Mouse (Mus musculus): ENCODE data around the gene Lin7c. TPM values are rescaled to one million over a fixed set of nuclear protein-coding genes. Genes with fewer than 3 reads are reported as not detected.

Gene Lin7c
- polyA plus RNA-seq, 1 experiment: 14.4 TPM

DNA sequence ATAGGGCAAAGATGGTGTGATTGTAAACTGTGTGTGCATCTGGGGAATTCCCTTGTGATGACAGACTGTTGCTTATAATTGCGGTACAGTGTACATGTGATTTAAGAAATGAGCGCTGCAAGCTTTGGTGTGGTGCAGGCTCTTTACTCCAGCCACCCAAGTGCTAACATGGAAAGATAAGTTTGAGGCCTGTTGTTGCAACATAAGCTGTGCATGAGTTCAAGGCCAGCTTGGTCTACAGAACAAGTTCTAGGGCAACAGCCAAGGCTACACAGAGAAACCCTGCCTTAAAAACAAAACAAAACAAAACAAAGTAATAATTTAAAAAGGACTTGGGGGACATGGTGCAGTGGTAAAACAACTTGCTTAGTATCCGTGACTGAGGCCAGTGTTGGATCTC, 44.5 kb downstream of the Lin7c start:
- H3K27ac ChIP-seq (ENCODE audit: control insufficient read depth, insufficient read depth, low read depth, low read length, poor library complexity): no peak overlapping the region
- no peaks in the 10 kb centered on the region for H3K4me1 ChIP-seq (ENCODE audit: control insufficient read depth, insufficient read depth, low read length)
- no peak overlapping the region for H3K4me3 ChIP-seq (replicated peaks; ENCODE audit: control insufficient read depth, low read depth, low read length)
- TF ChIP-seq CTCF (IDR thresholded peaks at IDR 0.05; ENCODE audit: control insufficient read depth, insufficient read depth, low read length) (no peak), POLR2A (IDR thresholded peaks at IDR 0.05; ENCODE audit: borderline replicate concordance, control insufficient read depth, low read depth, low read length) (no peak)
- WGBS: 87% methylated on average over 3 of the region's 3 CpGs

DNA sequence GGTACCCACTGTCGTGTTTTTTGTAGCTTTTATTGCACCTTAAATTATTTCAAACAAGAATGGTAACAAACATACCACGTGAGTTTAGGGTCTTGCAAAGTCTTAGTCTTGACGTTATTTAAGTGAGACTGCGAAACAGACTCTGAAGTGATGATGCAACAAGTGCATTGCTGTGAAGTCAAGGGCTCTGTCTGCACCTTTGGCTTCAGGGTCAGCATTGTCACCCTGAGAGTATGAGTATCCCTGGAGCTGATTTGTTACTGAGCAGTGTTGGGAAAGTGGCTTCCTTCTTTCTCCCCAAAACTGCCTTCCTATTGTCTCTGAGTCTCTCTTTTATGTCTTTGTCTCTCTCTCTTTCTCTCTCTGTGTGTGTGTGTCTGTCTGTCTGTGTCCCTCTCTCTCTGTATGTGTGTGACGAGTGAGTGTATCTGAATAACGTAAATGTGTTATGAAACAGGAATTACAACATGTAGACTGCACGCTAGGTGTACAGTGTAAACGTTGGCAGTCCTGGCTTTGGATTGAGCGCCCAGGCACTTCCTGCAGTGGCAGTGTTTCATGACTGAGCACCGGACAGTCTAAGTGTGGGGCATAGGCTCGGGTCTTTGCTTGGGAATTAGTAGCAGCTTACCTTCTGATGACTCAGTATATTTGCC, 45.2 kb downstream of the Lin7c start:
- no peaks in the 10 kb centered on the region for H3K4me1 ChIP-seq (ENCODE audit: control insufficient read depth, insufficient read depth, low read length)
- no peak overlapping the region for H3K4me3 ChIP-seq (replicated peaks; ENCODE audit: control insufficient read depth, low read depth, low read length)
- TF ChIP-seq POLR2A (IDR thresholded peaks at IDR 0.05; ENCODE audit: borderline replicate concordance, control insufficient read depth, low read depth, low read length) (no peak), CTCF (IDR thresholded peaks at IDR 0.05; ENCODE audit: control insufficient read depth, insufficient read depth, low read length) (no peak)
- no peak overlapping the region for H3K27ac ChIP-seq (ENCODE audit: control insufficient read depth, insufficient read depth, low read depth, low read length, poor library complexity)
- 48% methylated on average over 11 of the region's 11 CpGs for WGBS

DNA sequence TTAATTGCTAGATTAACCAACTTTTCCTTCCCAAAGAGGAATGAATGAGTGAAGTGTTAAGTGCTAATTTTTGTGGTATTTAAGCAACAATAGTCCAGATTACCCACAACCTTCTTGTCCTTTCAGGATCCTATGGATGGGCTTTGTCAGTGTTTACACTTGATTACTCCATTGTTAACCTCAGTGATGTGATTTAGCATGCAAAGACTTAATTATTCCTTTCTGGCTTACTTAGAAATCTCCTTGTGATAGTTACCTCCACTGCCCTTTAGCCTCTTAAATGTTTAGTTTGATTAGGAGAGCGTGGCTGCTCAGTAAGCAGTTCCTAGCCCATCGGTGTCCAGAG, 45.7 kb downstream of the Lin7c start:
- Histone ChIP-seq H3K4me3 (replicated peaks; ENCODE audit: control insufficient read depth, low read depth, low read length) (no peak overlapping the region), H3K4me1 (ENCODE audit: control insufficient read depth, insufficient read depth, low read length) (no peaks in the 10 kb centered on the region), H3K27ac (ENCODE audit: control insufficient read depth, insufficient read depth, low read depth, low read length, poor library complexity) (no peak overlapping the region)
- WGBS: 78% methylated on average over 2 of the region's 2 CpGs
- TF ChIP-seq CTCF (IDR thresholded peaks at IDR 0.05; ENCODE audit: control insufficient read depth, insufficient read depth, low read length): no peak
- no peak for TF ChIP-seq POLR2A (IDR thresholded peaks at IDR 0.05; ENCODE audit: borderline replicate concordance, control insufficient read depth, low read depth, low read length)

DNA sequence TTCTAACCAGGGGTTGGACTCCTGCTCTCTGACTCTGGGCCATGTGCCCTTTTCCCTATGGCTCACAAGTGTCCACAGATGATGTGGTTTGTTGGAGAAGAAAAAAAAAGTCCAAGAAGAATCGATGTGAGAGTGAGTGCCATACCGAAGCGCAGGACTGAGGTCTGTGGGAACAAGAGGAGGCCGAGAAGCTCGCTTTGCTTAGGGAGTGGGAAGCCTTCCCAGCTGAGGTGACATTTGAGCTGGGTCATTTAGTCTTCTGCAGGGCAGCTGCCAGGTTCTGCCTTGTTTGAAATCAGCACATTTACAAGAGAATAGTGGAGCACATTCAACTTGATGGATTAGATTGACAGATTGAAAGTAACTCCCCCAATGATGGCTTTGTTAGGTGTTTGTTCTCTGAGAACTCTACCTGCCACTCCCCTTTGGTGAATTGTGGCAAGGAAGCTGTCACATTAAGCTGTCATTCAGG, 51.4 kb downstream of the Lin7c start:
- no peak overlapping the region for H3K4me3 ChIP-seq (replicated peaks; ENCODE audit: control insufficient read depth, low read depth, low read length)
- no peaks in the 10 kb centered on the region for H3K4me1 ChIP-seq (ENCODE audit: control insufficient read depth, insufficient read depth, low read length)
- H3K27ac ChIP-seq (ENCODE audit: control insufficient read depth, insufficient read depth, low read depth, low read length, poor library complexity): no peak overlapping the region
- TF ChIP-seq CTCF (IDR thresholded peaks at IDR 0.05; ENCODE audit: control insufficient read depth, insufficient read depth, low read length) (no peak), POLR2A (IDR thresholded peaks at IDR 0.05; ENCODE audit: borderline replicate concordance, control insufficient read depth, low read depth, low read length) (no peak)
- WGBS: 84% methylated on average over 5 of the region's 5 CpGs

DNA sequence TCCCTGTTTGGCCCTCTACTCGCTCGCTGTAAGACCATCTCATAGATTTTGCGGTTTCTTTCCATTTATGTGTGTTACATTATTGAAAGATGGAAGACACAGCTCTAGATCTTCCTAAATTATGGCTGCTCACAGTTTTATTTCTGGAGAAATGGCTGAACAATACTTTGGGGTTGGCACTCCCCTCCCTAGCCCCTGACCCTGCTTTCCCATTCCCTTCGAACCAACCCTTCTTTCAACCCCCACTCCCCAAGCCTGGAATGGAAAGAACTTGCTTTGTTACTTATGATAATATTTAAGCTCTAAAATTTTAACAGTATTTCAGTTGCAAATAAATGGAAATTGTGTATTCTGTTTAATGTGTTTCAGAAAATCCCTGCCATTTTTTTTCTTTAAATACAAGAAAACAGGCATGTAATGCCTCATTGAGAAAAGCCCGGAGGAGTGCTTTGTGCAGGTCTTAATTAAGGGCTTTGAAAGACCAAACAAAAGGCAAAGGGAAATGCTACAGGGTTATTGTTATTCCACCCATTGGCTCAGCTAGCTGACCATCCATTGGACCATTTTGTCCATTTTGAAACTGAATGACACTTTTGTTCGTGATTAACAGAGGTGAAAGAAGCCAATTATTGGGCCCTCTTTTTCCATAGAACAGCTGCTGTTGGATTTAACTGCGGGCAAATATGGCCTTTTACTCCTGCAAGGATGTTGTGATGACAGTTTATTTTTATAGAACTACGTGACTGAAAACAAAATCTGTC, 52.3 kb downstream of the Lin7c start:
- Histone ChIP-seq H3K4me3 (replicated peaks; ENCODE audit: control insufficient read depth, low read depth, low read length) (no peak overlapping the region), H3K4me1 (ENCODE audit: control insufficient read depth, insufficient read depth, low read length) (no peaks in the 10 kb centered on the region), H3K27ac (ENCODE audit: control insufficient read depth, insufficient read depth, low read depth, low read length, poor library complexity) (no peak overlapping the region)
- 83% methylated on average over 8 of the region's 8 CpGs for WGBS
- TF ChIP-seq CTCF (IDR thresholded peaks at IDR 0.05; ENCODE audit: control insufficient read depth, insufficient read depth, low read length) (no peak), POLR2A (IDR thresholded peaks at IDR 0.05; ENCODE audit: borderline replicate concordance, control insufficient read depth, low read depth, low read length) (no peak)

DNA sequence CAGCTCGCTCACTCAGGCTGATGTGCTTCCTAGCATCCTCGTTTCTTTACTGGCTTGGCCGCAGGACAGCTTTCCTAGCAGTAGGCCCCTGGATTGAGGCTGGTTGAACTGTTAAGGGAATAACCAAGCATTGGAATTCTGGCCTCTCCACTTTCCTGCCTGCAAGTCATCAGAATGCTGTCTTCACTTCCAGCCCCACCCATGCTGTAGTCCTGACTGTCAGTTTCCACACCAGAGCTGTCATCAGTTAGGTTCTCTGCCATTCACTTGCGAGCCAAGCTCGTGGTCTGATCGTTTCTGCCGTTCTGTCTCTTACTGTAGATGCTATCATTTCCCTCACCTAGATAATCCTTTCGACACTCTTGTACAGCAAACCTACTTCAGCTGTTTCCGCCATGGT, 54.3 kb downstream of the Lin7c start:
- Histone ChIP-seq H3K4me3 (replicated peaks; ENCODE audit: control insufficient read depth, low read depth, low read length) (no peak overlapping the region), H3K4me1 (ENCODE audit: control insufficient read depth, insufficient read depth, low read length) (no peaks in the 10 kb centered on the region), H3K27ac (ENCODE audit: control insufficient read depth, insufficient read depth, low read depth, low read length, poor library complexity) (no peak overlapping the region)
- WGBS: 70% methylated on average over 9 of the region's 9 CpGs
- TF ChIP-seq CTCF (IDR thresholded peaks at IDR 0.05; ENCODE audit: control insufficient read depth, insufficient read depth, low read length): no peak
- no peak for TF ChIP-seq POLR2A (IDR thresholded peaks at IDR 0.05; ENCODE audit: borderline replicate concordance, control insufficient read depth, low read depth, low read length)

DNA sequence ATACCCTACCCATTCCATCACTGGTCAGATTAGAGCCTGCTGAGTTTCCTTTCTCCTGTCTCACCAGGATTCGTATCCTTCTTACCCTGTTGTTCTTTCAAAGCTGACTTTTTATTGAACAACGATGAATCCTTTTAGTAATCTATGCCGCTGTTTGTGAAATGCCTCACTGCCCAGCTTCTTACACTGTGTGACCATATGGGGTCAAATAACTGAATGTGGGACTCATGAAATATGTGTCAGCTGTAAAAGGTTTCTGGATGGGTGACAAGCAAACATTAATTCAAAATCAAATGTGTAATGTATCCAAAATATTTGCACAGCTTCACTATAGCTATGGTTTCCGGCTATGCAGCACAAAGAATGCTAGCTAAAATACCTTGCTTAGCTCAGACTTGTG, 54.9 kb downstream of the Lin7c start:
- H3K27ac ChIP-seq (ENCODE audit: control insufficient read depth, insufficient read depth, low read depth, low read length, poor library complexity): no peak overlapping the region
- no peak for TF ChIP-seq CTCF (IDR thresholded peaks at IDR 0.05; ENCODE audit: control insufficient read depth, insufficient read depth, low read length)
- no peak overlapping the region for H3K4me3 ChIP-seq (replicated peaks; ENCODE audit: control insufficient read depth, low read depth, low read length)
- no peaks in the 10 kb centered on the region for H3K4me1 ChIP-seq (ENCODE audit: control insufficient read depth, insufficient read depth, low read length)
- 89% methylated on average over 4 of the region's 4 CpGs for WGBS

DNA sequence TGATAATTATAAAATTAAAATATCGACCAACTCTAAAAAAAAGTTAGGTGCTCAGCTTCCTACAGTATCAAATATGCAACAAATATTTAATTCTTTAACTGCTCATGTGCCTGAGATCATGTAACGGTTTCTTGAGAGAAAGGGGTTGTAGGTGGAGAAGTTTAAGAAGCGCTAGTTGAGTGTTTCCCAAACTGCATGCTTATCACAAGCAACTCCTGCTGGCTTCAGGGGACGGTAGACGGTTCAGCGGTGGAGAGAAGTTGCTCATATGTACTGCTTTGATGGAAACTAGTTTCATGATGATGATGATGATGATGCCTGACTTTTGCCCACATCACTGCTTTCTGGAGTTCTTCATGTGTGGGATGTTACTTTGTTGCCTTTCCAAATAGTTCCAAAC, 55.8 kb downstream of the Lin7c start:
- WGBS: 85% methylated on average over 6 of the region's 6 CpGs
- Histone ChIP-seq H3K4me1 (ENCODE audit: control insufficient read depth, insufficient read depth, low read length) (no peaks in the 10 kb centered on the region), H3K4me3 (replicated peaks; ENCODE audit: control insufficient read depth, low read depth, low read length) (no peak overlapping the region), H3K27ac (ENCODE audit: control insufficient read depth, insufficient read depth, low read depth, low read length, poor library complexity) (no peak overlapping the region)
- no peak for TF ChIP-seq POLR2A (IDR thresholded peaks at IDR 0.05; ENCODE audit: borderline replicate concordance, control insufficient read depth, low read depth, low read length)
- TF ChIP-seq CTCF (IDR thresholded peaks at IDR 0.05; ENCODE audit: control insufficient read depth, insufficient read depth, low read length): no peak

All from bone marrow, adult 2 months (tissue).